Mouse (Mus musculus) liver, adult 2 months (tissue): ENCODE measurements around the gene Fkbp8. TPM values are rescaled to one million over a fixed set of nuclear protein-coding genes. Genes with fewer than 3 reads are reported as not detected.

ENCODE experiments used
- DNase-seq: peaks from one replicate; pipeline ENCODE4 v3.0.0-alpha.2; 2011; ENCODE audit warnings: low read depth, low spot score; ENCODE audit errors: extremely low read depth
- H3K27ac ChIP-seq: fragments of 200-500 bp; replicated peaks from 2 replicates; pipeline ENCODE4 v1.5.1; 2012; ENCODE audit warnings: low read depth, mild to moderate bottlenecking, control low read depth, inconsistent platforms, low read length; ENCODE audit not compliant: insufficient read depth
- H3K27me3 ChIP-seq: fragments of 200-500 bp; 2 replicates; pipeline ENCODE4 v1.6.1; 2012; ENCODE audit warnings: mild to moderate bottlenecking, moderate library complexity, low read length, inconsistent platforms; ENCODE audit not compliant: control insufficient read depth, insufficient read depth
- H3K36me3 ChIP-seq: fragments of 200-500 bp; 2 replicates; pipeline ENCODE4 v1.6.1; 2012; ENCODE audit warnings: low read length, inconsistent platforms; ENCODE audit not compliant: control insufficient read depth, insufficient read depth
- H3K4me1 ChIP-seq: fragments of 200-500 bp; 2 replicates; pipeline ENCODE4 v1.6.1; 2011; ENCODE audit warnings: low read length; ENCODE audit not compliant: control insufficient read depth, insufficient read depth
- H3K4me3 ChIP-seq: fragments of 200-500 bp; 2 replicates; pipeline ENCODE4 v1.5.1; 2011; ENCODE audit warnings: low read depth, mild to moderate bottlenecking, control low read depth, low read length, moderate library complexity; ENCODE audit not compliant: insufficient read depth
- H3K79me2 ChIP-seq: fragments of 200-500 bp; 2 replicates; pipeline ENCODE4 v1.6.1; 2012; ENCODE audit warnings: inconsistent platforms, mild to moderate bottlenecking, low read length, moderate library complexity; ENCODE audit not compliant: control insufficient read depth, insufficient read depth
- H3K9ac ChIP-seq: fragments of 200-500 bp; 2 replicates; pipeline ENCODE4 v1.6.1; 2012; ENCODE audit warnings: low read depth, mild to moderate bottlenecking, control low read depth, inconsistent platforms, low read length
- CTCF ChIP-seq: fragments of 200-500 bp; IDR thresholded peaks from 2 replicates; pipeline ENCODE4 v1.5.1; 2011; ENCODE audit warnings: low read depth, low read length, control low read depth
- POLR2A ChIP-seq: fragments of 200-500 bp; IDR thresholded peaks from 2 replicates; pipeline ENCODE4 v1.6.1; 2011; ENCODE audit warnings: low read length, control low read depth; ENCODE audit not compliant: insufficient read depth; ENCODE audit errors: extremely low read depth
- WGBS: fragments of 180-500 bp; shearing (Covaris S2); methylation state at CpG from one replicate; pipeline ENCODE4 v1.1.7; 2018; 5-methylcytosine and 5-hydroxymethylcytosine counted together
- polyA plus RNA-seq: library from polyadenylated mRNA; depleted of rRNA; stranded (reverse); fragments of >200 nt; gene quantifications from 2 replicates; pipeline ENCODE4 v1.2.3, GENCODE M21; 2012
- total RNA-seq: library from RNA; depleted of rRNA; stranded (reverse); fragments of >200 nt; gene quantifications from 2 replicates; pipeline ENCODE4 v1.2.3, GENCODE M21; 2014

Fkbp8 gene
- total and polyA plus RNA-seq, 2 experiments, result 271 to 455 TPM

- WGBS, result 7% methylated on average over 55 of the region's 55 CpGs
- no peak overlapping the region for H3K27ac ChIP-seq
- DNase-seq, result peak; percentile 39
- TF ChIP-seq POLR2A (no peak), CTCF (no peak)
- H3K9ac ChIP-seq, result peak overlapping the region; percentile 21; the same call in 1 of the 2 replicates
- no peaks in the 10 kb centered on the region for H3K79me2 ChIP-seq
- H3K4me1 ChIP-seq, result peaks cover 3% of the 10 kb centered on the region
- H3K36me3 ChIP-seq, result no peaks in the 10 kb centered on the region
- H3K27me3 ChIP-seq, result peaks cover 29% of the 10 kb centered on the region
- peak overlapping the region; percentile 8; the same call in 1 of the 2 replicates for H3K4me3 ChIP-seq
These were observed 39.3 kb upstream of the Fkbp8 start for GRCm38 (mm10) chr8:70487993-70488796.

GRCm38 (mm10) chr8:70488931-70489470 lies 38.5 kb upstream of the Fkbp8 start:
- H3K4me1 ChIP-seq, result peaks cover 3% of the 10 kb centered on the region
- no peak for DNase-seq
- TF ChIP-seq POLR2A, result no peak
- no peak for TF ChIP-seq CTCF
- H3K27me3 ChIP-seq, result peaks cover 35% of the 10 kb centered on the region
- H3K9ac ChIP-seq, result no peak overlapping the region
- no peak overlapping the region for H3K27ac ChIP-seq
- H3K36me3 ChIP-seq, result no peaks in the 10 kb centered on the region
- no peaks in the 10 kb centered on the region for H3K79me2 ChIP-seq
- WGBS, result 10% methylated on average over 14 of the region's 14 CpGs
- H3K4me3 ChIP-seq, result no peak overlapping the region

GRCm38 (mm10) chr8:70489576-70489975 lies 37.9 kb upstream of the Fkbp8 start:
- H3K36me3 ChIP-seq, result no peaks in the 10 kb centered on the region
- no peak for TF ChIP-seq CTCF
- no peak for TF ChIP-seq POLR2A
- peaks cover 41% of the 10 kb centered on the region for H3K27me3 ChIP-seq
- no peak overlapping the region; the same call in 1 of the 2 replicates for H3K4me3 ChIP-seq
- H3K27ac ChIP-seq, result no peak overlapping the region
- H3K4me1 ChIP-seq, result peaks cover 3% of the 10 kb centered on the region
- no peak overlapping the region for H3K9ac ChIP-seq
- DNase-seq, result no peak
- 5% methylated on average over 36 of the region's 41 CpGs for WGBS
- no peaks in the 10 kb centered on the region for H3K79me2 ChIP-seq

GRCm38 (mm10) chr8:70490061-70490879 lies 37.3 kb upstream of the Fkbp8 start:
- Histone ChIP-seq H3K27ac (no peak overlapping the region), H3K27me3 (peaks cover 42% of the 10 kb centered on the region), H3K9ac (no peak overlapping the region), H3K4me3 (no peak overlapping the region), H3K36me3 (no peaks in the 10 kb centered on the region), H3K4me1 (peaks cover 3% of the 10 kb centered on the region), H3K79me2 (no peaks in the 10 kb centered on the region)
- DNase-seq, result no peak
- no peak for TF ChIP-seq POLR2A
- TF ChIP-seq CTCF, result no peak
- WGBS, result 28% methylated on average over 10 of the region's 10 CpGs

- no peaks in the 10 kb centered on the region for H3K36me3 ChIP-seq
- no peak overlapping the region for H3K9ac ChIP-seq
- H3K79me2 ChIP-seq, result no peaks in the 10 kb centered on the region
- no peak for DNase-seq
- H3K27me3 ChIP-seq, result peaks cover 42% of the 10 kb centered on the region
- no peak overlapping the region for H3K4me3 ChIP-seq
- TF ChIP-seq POLR2A (no peak), CTCF (no peak)
- H3K4me1 ChIP-seq, result peaks cover 3% of the 10 kb centered on the region
- no peak overlapping the region for H3K27ac ChIP-seq
- WGBS, result 12% methylated on average over 20 of the region's 20 CpGs
These were observed 36.5 kb upstream of the Fkbp8 start for GRCm38 (mm10) chr8:70490880-70491495.
